Mouse (Mus musculus): ENCODE data around the gene Psmb5. TPM values are rescaled to one million over a fixed set of nuclear protein-coding genes. Genes with fewer than 3 reads are reported as not detected.
A peak's percentile ranks its signal among the peaks of the same experiment; 100 is the strongest.
"Not testable (repeated sequence)": the region's sequence is repeated elsewhere in the genome, so short reads cannot be mapped to it uniquely, and the experiment has no call there.

The Psmb5 gene
- polyA plus RNA-seq, 1 experiment from 2014 or later, result 251 TPM

GRCm38 (mm10) chr14:54624976-54625375, 7.2 kb upstream of the Psmb5 start:
- no peaks in the 10 kb centered on the region for H3K4me1 ChIP-seq (ENCODE audit: insufficient read depth, low read depth, low read length)
- no peaks in the 10 kb centered on the region for H3K36me3 ChIP-seq (ENCODE audit: insufficient read depth, low read length)
- no peak for ATAC-seq
- H3K4me2 ChIP-seq (replicated peaks; ENCODE audit: low read depth, low read length), result no peak overlapping the region
- no peak overlapping the region for H3K9ac ChIP-seq (replicated peaks; ENCODE audit: low read depth)
- WGBS, result 75% methylated on average over 10 of the region's 10 CpGs
- H3K27me3 ChIP-seq (replicated peaks; ENCODE audit: insufficient read depth, low read length), result no peaks in the 10 kb centered on the region
- H3K9me3 ChIP-seq (ENCODE audit: low read length), result no peaks in the 10 kb centered on the region
- no peak for DNase-seq (ENCODE audit: low spot score)
- no peak overlapping the region for H3K27ac ChIP-seq (ENCODE audit: low read length)
- no peak overlapping the region for H3K4me3 ChIP-seq (ENCODE audit: low read depth, low read length)
- TF ChIP-seq CTCF (IDR thresholded peaks at IDR 0.05) (no peak), EP300 (IDR thresholded peaks at IDR 0.05) (no peak)

- H3K4me3 ChIP-seq (ENCODE audit: low read depth, low read length), result no peak overlapping the region
- ATAC-seq (no peak), DNase-seq (ENCODE audit: low spot score) (no peak)
- TF ChIP-seq CTCF (IDR thresholded peaks at IDR 0.05), result no peak
- no peak for TF ChIP-seq EP300 (IDR thresholded peaks at IDR 0.05)
- no peak overlapping the region for H3K4me2 ChIP-seq (replicated peaks; ENCODE audit: low read depth, low read length)
- H3K9me3 ChIP-seq (ENCODE audit: low read length), result no peaks in the 10 kb centered on the region
- H3K9ac ChIP-seq (replicated peaks; ENCODE audit: low read depth), result no peak overlapping the region
- no peaks in the 10 kb centered on the region for H3K27me3 ChIP-seq (replicated peaks; ENCODE audit: insufficient read depth, low read length)
- no peak overlapping the region for H3K27ac ChIP-seq (ENCODE audit: low read length)
- no peaks in the 10 kb centered on the region for H3K4me1 ChIP-seq (ENCODE audit: insufficient read depth, low read depth, low read length)
- no peaks in the 10 kb centered on the region for H3K36me3 ChIP-seq (ENCODE audit: insufficient read depth, low read length)
- 73% methylated on average over 6 of the region's 6 CpGs for WGBS
These were observed 5.5 kb upstream of the Psmb5 start for GRCm38 (mm10) chr14:54623334-54623733.

- no peak for DNase-seq (ENCODE audit: low spot score)
- Histone ChIP-seq H3K27ac (ENCODE audit: low read length) (no peak within 1 kb of the TSS), H3K4me3 (ENCODE audit: low read depth, low read length) (no peak within 1 kb of the TSS)
These were observed 3.3 kb upstream of the Psmb5 start, which contains the start of gene Psmb11 for GRCm38 (mm10) chr14:54621133-54621532. TSS of gene Psmb11 (plus strand) at chr14:54621433.

DNA sequence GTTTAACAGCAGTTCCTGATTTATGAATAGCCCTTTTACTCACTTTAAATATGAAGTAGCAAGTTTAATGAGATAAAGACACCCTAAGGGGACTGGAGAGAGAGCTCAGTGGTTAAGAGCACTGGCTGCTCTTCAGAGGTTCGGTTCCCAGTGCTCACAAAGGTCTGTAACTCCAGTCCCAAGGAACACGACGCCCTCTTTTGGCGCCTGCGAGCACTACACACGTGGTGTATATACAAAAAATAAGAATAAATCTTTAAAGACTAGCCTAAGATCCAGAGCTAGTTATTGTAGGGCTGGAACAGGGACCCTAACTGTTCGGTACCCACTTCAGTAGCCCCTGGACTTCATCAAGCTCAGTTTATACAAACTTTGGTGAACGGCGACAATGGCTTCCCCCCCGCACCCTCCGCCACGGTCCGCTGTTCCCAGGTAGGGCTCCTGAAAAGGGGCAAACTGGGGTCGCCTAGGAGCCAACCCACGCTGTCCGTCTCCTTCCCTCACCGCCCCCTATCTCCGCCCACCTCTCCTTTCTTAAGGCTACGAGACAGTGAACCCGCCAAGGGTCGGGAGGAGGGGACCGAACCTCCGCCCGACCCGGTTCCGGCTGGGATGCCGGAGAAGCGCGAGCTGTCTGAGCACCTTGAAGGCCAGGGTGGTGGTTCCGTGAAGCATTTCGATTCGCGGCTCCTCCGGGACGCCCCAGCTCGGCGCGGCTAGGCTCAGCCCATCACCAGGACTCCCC, 498 bp downstream of the Psmb5 start:
- peak overlapping the region; percentile 70 for H3K9ac ChIP-seq (replicated peaks; ENCODE audit: low read depth)
- TF ChIP-seq CTCF (IDR thresholded peaks at IDR 0.05) (peak; percentile 25), EP300 (IDR thresholded peaks at IDR 0.05) (no peak)
- H3K4me2 ChIP-seq (replicated peaks; ENCODE audit: low read depth, low read length), result peak overlapping the region; percentile 79
- peak overlapping the region; percentile 74 for H3K4me3 ChIP-seq (ENCODE audit: low read depth, low read length)
- ATAC-seq, result peak; percentile 43
- no peaks in the 10 kb centered on the region for H3K36me3 ChIP-seq (ENCODE audit: insufficient read depth, low read length)
- 2% methylated on average over 38 of the region's 38 CpGs for WGBS
- DNase-seq (ENCODE audit: low spot score), result peak; percentile 16
- H3K27me3 ChIP-seq (replicated peaks; ENCODE audit: insufficient read depth, low read length), result no peaks in the 10 kb centered on the region
- H3K9me3 ChIP-seq (ENCODE audit: low read length), result no peaks in the 10 kb centered on the region
- H3K27ac ChIP-seq (ENCODE audit: low read length), result peak overlapping the region; percentile 60
- 0 out of 2 replicates have a peak, but pooled peaks cover 3% of the 10 kb centered on the region for H3K4me1 ChIP-seq (ENCODE audit: insufficient read depth, low read depth, low read length)

More at GRCm38 (mm10) chr14:54621133-54621532, 3.3 kb upstream of the Psmb5 start, which contains the start of gene Psmb11:
- WGBS, result 85% methylated on average over 1 of the region's 1 CpGs
- no peaks in the 10 kb centered on the region for H3K36me3 ChIP-seq (ENCODE audit: insufficient read depth, low read length)
- TF ChIP-seq EP300 (IDR thresholded peaks at IDR 0.05) (no peak), CTCF (IDR thresholded peaks at IDR 0.05) (no peak)
- H3K27me3 ChIP-seq (replicated peaks; ENCODE audit: insufficient read depth, low read length), result no peaks in the 10 kb centered on the region
- H3K9ac ChIP-seq (replicated peaks; ENCODE audit: low read depth), result 0 out of 2 replicates have a peak within 1 kb of the TSS, but pooled peaks have one; percentile 19
- no peaks in the 10 kb centered on the region for H3K9me3 ChIP-seq (ENCODE audit: low read length)
- H3K4me2 ChIP-seq (replicated peaks; ENCODE audit: low read depth, low read length), result no peak within 1 kb of the TSS
- H3K4me1 ChIP-seq (ENCODE audit: insufficient read depth, low read depth, low read length), result 0 out of 2 replicates have a peak, but pooled peaks cover 3% of the 10 kb centered on the region
- no peak for ATAC-seq

- WGBS, result 91% methylated on average over 16 of the region's 16 CpGs
- no peak overlapping the region for H3K9ac ChIP-seq (replicated peaks; ENCODE audit: low read depth)
These were observed 1.5 kb downstream of the Psmb5 start for GRCm38 (mm10) chr14:54616226-54616825.

GRCm38 (mm10) chr14:54614130-54614529, 3.7 kb downstream of the Psmb5 start:
- H3K27ac ChIP-seq (ENCODE audit: low read length); H3K36me3 ChIP-seq (ENCODE audit: insufficient read depth, low read length); H3K4me3 ChIP-seq (ENCODE audit: low read depth, low read length); H3K4me2 ChIP-seq (replicated peaks; ENCODE audit: low read depth, low read length); H3K9me3 ChIP-seq (ENCODE audit: low read length); H3K27me3 ChIP-seq (replicated peaks; ENCODE audit: insufficient read depth, low read length); H3K4me1 ChIP-seq (ENCODE audit: insufficient read depth, low read depth, low read length); ATAC-seq; H3K9ac ChIP-seq (replicated peaks; ENCODE audit: low read depth); DNase-seq (ENCODE audit: low spot score): not testable (repeated sequence)
- 89% methylated on average over 10 of the region's 16 CpGs for WGBS

More at GRCm38 (mm10) chr14:54616226-54616825, 1.5 kb downstream of the Psmb5 start:
- TF ChIP-seq CTCF (IDR thresholded peaks at IDR 0.05) (no peak), EP300 (IDR thresholded peaks at IDR 0.05) (no peak)
- Histone ChIP-seq H3K27ac (ENCODE audit: low read length) (no peak overlapping the region), H3K36me3 (ENCODE audit: insufficient read depth, low read length) (no peaks in the 10 kb centered on the region), H3K9me3 (ENCODE audit: low read length) (no peaks in the 10 kb centered on the region), H3K4me2 (replicated peaks; ENCODE audit: low read depth, low read length) (no peak overlapping the region), H3K27me3 (replicated peaks; ENCODE audit: insufficient read depth, low read length) (no peaks in the 10 kb centered on the region), H3K4me3 (ENCODE audit: low read depth, low read length) (no peak overlapping the region), H3K4me1 (ENCODE audit: insufficient read depth, low read depth, low read length) (0 out of 2 replicates have a peak, but pooled peaks cover 3% of the 10 kb centered on the region)
- DNase-seq (ENCODE audit: low spot score) (peak; percentile 31), ATAC-seq (no peak)

Data from lung, postnatal 0 days (tissue).